Mouse (Mus musculus): ENCODE measurements around the gene Zfp708.

- TF ChIP-seq E2F4 (IDR thresholded peaks at IDR 0.05; ENCODE audit: insufficient read depth): no peak
- TF ChIP-seq POLR2A (IDR thresholded peaks at IDR 0.05; ENCODE audit: insufficient read length, low read depth): no peak
- TF ChIP-seq MYOD1 (IDR thresholded peaks at IDR 0.05; ENCODE audit: control insufficient read depth in 1 of 3, insufficient read length in 2 of 3, low read depth in 2 of 3): no peak
- no peak for TF ChIP-seq USF1 (IDR thresholded peaks at IDR 0.05; ENCODE audit: low read depth)
- TF ChIP-seq SRF (IDR thresholded peaks at IDR 0.05; ENCODE audit: control insufficient read depth, insufficient read length, low read depth): no peak
- TF ChIP-seq MYOG (IDR thresholded peaks at IDR 0.05; ENCODE audit: control insufficient read depth in 1 of 3, insufficient read depth in 1 of 3, insufficient read length in 2 of 3, low read depth in 2 of 3): no peak
- no peak for TF ChIP-seq TCF3 (IDR thresholded peaks at IDR 0.05; ENCODE audit: insufficient read length, low read depth)
- no peak for TF ChIP-seq CEBPB (IDR thresholded peaks at IDR 0.05; ENCODE audit: insufficient read depth, poor library complexity, severe bottlenecking)
- TF ChIP-seq MAX (IDR thresholded peaks at IDR 0.05; ENCODE audit: low read depth): no peak
- no peak for TF ChIP-seq REST (IDR thresholded peaks at IDR 0.05; ENCODE audit: insufficient read depth, insufficient read length)
Measured at GRCm38 (mm10) chr13:67062427-67062826, 35.3 kb downstream of the Zfp708 start.
